Mouse (Mus musculus): ENCODE results near the gene Prdm1. TPM values are rescaled to one million over a fixed set of nuclear protein-coding genes. Genes with fewer than 3 reads are reported as not detected.

The Prdm1 gene
- total RNA-seq, 4 experiments from 2014 or later = 1.3 to 2.4 (median 1.7) TPM

DNA sequence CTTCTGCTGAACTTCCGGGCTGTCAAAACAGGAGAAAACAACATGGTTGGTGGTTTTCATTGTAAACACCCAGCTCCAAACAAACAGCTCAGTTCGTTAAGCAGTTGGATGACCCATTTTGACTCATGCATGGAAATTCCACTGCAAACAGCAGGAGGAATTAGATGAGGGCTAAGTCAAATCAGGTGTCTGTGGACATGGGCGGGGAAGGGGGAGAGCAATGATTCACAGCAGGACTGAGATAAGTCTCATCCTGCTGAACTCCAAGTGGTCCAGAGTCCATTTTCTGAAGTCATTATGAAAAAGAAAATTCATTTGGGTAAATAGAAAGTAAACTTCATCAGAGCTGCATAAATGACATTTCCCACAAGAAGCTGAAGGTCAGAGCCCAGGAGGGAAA is 108.1 kb downstream of the Prdm1 start:
- no peak for DNase-seq (ENCODE audit: low spot score)

DNA sequence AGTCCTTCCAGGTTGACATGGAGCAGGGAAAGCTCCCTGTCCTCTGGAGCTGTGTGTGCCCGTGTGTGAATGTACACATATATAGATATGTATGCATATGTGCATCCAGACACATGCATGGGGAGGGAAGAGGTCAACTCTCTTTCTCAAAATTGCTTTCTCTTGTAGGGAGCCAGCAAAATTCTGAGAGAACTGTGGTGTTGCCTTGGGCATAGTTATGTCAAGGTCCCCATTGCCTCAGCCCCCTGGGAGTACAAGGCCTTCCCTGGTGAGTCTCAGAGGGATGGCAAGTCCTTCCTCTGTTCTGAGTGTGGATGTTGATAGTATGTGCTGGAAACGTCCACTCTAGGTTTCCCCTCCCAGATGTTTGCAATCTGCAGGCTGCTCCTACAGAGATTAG is 109.4 kb downstream of the Prdm1 start:
- no peak for DNase-seq (ENCODE audit: low spot score)

GRCm38 (mm10) chr10:44415576-44415975 is 112.7 kb downstream of the Prdm1 start:
- no peak for DNase-seq (ENCODE audit: low spot score)

- no peak for DNase-seq (ENCODE audit: low spot score)
Observed at GRCm38 (mm10) chr10:44409958-44410357, 118.3 kb downstream of the Prdm1 start.

DNA sequence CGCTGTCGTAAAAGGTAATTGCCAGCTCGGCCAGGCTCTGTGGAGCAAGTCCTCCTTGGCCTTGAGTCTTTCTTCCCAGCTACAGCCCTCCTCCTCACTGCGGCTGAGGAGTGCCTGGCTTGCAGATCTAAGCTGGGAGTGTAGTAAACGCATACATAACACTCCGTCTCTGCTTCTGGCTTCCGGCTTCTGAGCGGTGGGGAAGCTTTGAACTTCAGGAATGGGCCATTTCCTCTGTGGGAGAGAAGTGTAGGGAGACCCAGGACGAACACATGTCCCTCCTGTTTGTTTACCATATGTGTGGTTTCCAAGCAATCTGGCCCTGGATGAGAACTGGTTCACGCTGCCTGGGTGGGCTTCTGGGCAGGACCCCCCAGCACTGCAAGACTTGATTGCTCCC is 119.2 kb downstream of the Prdm1 start:
- DNase-seq (ENCODE audit: low spot score) = no peak

- no peak for DNase-seq (ENCODE audit: low spot score)
Observed at GRCm38 (mm10) chr10:44403415-44403814, 124.9 kb downstream of the Prdm1 start.

GRCm38 (mm10) chr10:44401600-44401999 is 126.7 kb downstream of the Prdm1 start:
- no peak for DNase-seq (ENCODE audit: low spot score)

DNA sequence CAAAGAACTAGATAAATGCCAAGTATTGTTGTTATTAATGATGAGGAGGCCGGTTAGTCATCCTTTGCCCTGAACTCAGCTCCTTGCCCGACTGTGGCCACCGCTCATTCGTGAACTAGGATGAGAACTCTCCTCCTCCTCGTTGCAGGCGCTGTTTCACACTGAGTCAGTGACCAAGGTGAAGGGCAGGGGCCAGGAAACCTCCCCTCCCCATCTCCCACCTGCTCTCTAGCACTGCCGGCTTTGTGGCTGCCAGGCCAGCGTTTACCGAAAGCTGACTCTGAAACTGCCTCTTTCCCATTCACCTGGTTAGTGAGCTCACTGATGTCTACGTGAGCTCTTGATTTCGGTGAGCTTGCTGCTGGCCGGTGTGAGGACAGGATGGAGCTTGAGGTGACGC is 127.7 kb downstream of the Prdm1 start:
- no peak for DNase-seq (ENCODE audit: low spot score)

- DNase-seq (ENCODE audit: low spot score) = no peak
Observed at GRCm38 (mm10) chr10:44400119-44400518, 128.2 kb downstream of the Prdm1 start.

- DNase-seq (ENCODE audit: low spot score) = no peak
Observed at GRCm38 (mm10) chr10:44392855-44393254, 135.4 kb downstream of the Prdm1 start.

DNA sequence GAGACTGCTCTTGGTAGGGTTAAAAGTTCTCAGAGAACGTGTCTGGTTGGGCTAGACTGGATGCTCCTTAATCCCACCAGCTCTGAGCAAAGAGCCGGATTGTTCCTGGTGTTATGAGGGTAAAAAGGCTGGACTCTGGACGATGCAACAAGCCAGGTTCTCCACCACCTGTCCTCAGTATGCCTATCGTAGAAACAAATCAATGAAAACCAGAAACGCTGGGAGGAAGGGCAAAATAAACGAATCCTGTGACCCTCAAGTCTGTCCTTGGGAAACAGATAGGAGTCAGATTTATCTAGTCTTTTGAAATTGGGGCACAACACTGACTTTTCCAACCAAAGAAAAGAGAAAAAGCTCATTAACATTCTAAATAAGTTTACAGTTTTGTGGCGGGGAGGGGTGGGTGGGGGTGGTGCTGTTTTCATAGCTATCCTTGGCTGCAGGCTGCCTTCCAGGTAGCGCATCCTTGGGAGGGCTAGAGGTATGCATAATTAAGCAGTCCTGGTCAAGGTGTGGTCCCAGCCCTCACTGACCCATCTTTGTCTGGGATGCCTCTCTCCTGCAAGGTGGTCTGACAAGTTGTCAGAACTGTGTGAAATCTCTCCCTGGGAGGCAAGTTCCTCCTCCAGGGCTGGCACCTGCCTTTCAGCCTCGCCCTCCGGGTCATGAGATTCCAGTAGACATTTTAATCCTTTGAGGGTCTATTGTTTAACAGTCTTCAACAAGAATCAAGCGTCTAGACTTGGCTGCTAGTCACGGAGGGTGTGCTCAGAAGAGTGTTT is 136.6 kb downstream of the Prdm1 start:
- no peak for DNase-seq (ENCODE audit: low spot score)

- no peak for DNase-seq (ENCODE audit: low spot score)
Observed at GRCm38 (mm10) chr10:44390286-44390685, 138.0 kb downstream of the Prdm1 start.

DNA sequence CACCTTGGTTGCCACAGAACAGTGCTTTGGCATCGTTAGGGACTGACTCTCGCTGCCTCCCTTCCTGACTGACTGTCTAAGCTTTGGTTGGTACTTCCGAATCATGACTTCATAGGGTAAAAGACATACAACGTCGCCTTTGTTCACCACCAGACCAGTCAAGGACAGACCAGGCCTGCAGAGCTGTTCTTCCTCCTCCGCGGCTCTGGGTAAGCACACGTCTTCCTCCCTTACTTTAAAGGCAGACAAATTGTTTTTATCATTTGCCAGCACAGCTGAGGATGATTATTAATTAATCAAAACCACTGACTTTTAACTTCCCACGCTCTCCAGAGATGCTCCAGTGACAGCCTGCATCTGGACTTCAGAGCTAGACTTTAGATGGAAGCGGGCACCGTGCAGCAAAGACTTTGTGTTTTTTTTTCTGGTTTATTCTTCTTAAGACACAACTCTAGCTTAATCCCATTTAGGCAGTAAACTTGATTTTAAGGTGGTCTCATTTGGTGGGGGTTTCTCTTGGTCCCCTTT is 139.5 kb downstream of the Prdm1 start:
- DNase-seq (ENCODE audit: low spot score) = no peak
